Mouse (Mus musculus) embryonic fibroblast, embryonic 13.5 days (primary cell): ENCODE measurements around the gene Eapp.

ENCODE experiments used
- CTCF ChIP-seq: IDR thresholded peaks from 2 replicates; pipeline ENCODE4 v1.5.1; 2011; ENCODE audit warnings: mild to moderate bottlenecking, control low read depth, low read length, moderate library complexity, borderline replicate concordance; ENCODE audit not compliant: insufficient read depth
- POLR2A ChIP-seq: IDR thresholded peaks from 2 replicates; pipeline ENCODE4 v1.6.1; 2011; ENCODE audit warnings: low read depth, mild to moderate bottlenecking, control low read depth, low read length, moderate library complexity

DNA sequence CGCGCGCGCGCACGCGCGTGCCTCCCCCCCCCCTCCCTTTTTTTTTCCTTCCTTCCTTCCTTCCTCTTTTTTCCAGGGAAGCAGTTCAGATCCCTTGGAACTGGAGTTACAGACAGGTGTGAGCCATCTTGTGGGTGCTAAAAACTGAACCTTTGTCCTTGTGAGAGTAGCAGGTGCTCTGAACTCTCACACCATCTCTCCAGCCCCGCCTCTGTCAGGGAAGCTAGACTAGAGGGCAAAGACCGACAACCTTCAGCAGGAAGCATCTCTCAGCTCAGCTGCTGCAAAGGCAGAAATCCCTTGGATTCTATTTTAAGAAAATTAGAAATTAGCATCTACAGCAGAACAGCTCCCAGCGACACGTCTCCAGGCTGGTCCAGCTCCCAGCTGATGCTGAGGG lies 43.4 kb downstream of the Eapp start:
- no peak for TF ChIP-seq CTCF
- TF ChIP-seq POLR2A: no peak
